Mouse (Mus musculus) adrenal gland, postnatal 25 days (tissue): Measurements from ENCODE around the gene Ngp. TPM values are rescaled to one million over a fixed set of nuclear protein-coding genes. Genes with fewer than 3 reads are reported as not detected.
A peak's percentile ranks its signal among the peaks of the same experiment; 100 is the strongest.

Experiments used
- DNase-seq: peaks from one replicate; pipeline ENCODE4 v3.0.0; 2021; ENCODE audit warnings: mixed read lengths
- total RNA-seq: library from RNA; stranded (reverse); gene quantifications from 2 replicates; pipeline ENCODE4 v1.2.3, GENCODE M21; 2021

Gene Ngp
- total RNA-seq, 1 experiment from 2014 or later, result not detected

- no peak for DNase-seq
Measured at GRCm38 (mm10) chr9:110433045-110433444, 13.5 kb downstream of the Ngp start.

- DNase-seq, result no peak
Measured at GRCm38 (mm10) chr9:110436041-110436440, 16.5 kb downstream of the Ngp start.

- DNase-seq, result no peak
Measured at GRCm38 (mm10) chr9:110440049-110440448, 20.5 kb downstream of the Ngp start.

- no peak for DNase-seq
Measured at GRCm38 (mm10) chr9:110440559-110440958, 21.0 kb downstream of the Ngp start.

- no peak for DNase-seq
Measured at GRCm38 (mm10) chr9:110448356-110448755, 28.8 kb downstream of the Ngp start.

GRCm38 (mm10) chr9:110448857-110449617 is 29.5 kb downstream of the Ngp start:
- peak; percentile 63 for DNase-seq

- no peak for DNase-seq
Measured at GRCm38 (mm10) chr9:110452523-110452922, 33.0 kb downstream of the Ngp start.

- DNase-seq, result no peak
Measured at GRCm38 (mm10) chr9:110457926-110458325, 38.4 kb downstream of the Ngp start.

GRCm38 (mm10) chr9:110459145-110459727 is 39.7 kb downstream of the Ngp start:
- DNase-seq, result no peak

GRCm38 (mm10) chr9:110460884-110461815 is 41.6 kb downstream of the Ngp start:
- no peak for DNase-seq

GRCm38 (mm10) chr9:110462321-110462720 is 42.8 kb downstream of the Ngp start:
- DNase-seq, result no peak

- DNase-seq, result no peak
Measured at GRCm38 (mm10) chr9:110463983-110464591, 44.5 kb downstream of the Ngp start.

- DNase-seq, result no peak
Measured at GRCm38 (mm10) chr9:110465336-110465735, 45.8 kb downstream of the Ngp start.

- no peak for DNase-seq
Measured at GRCm38 (mm10) chr9:110466179-110466578, 46.6 kb downstream of the Ngp start.

Other genes starting within 250 kb of the Ngp start
- 23.1 and 26.6 TPM in 2 replicates for gene Cspg5, start 176.0 kb upstream of the Ngp start, total RNA-seq
- 8.1 and 10.1 TPM in 2 replicates for gene Elp6, start 114.6 kb upstream of the Ngp start, total RNA-seq
- 92.5 and 151 TPM in 2 replicates for gene Scap, start 86.5 kb upstream of the Ngp start, total RNA-seq
- gene Ptpn23, start 11.5 kb upstream of the Ngp start, total RNA-seq, result 72.2 and 89.7 TPM in 2 replicates
- gene Klhl18, start 56.9 kb downstream of the Ngp start, total RNA-seq, result 11.9 and 12.1 TPM in 2 replicates
- 0.71 and 1.2 TPM in 2 replicates for gene Kif9, start 57.2 kb downstream of the Ngp start, total RNA-seq
- 93.7 and 94.5 TPM in 2 replicates for gene Setd2, start 112.8 kb downstream of the Ngp start, total RNA-seq
- 18.5 and 20.9 TPM in 2 replicates for gene Nradd, start 204.7 kb downstream of the Ngp start, total RNA-seq
- gene Nbeal2, start 234.4 kb downstream of the Ngp start, total RNA-seq, result 7.9 and 10.1 TPM in 2 replicates
- 64.0 and 69.5 TPM in 2 replicates for gene Ccdc12, start 236.8 kb downstream of the Ngp start, total RNA-seq